Mouse (Mus musculus) heart, embryonic 15.5 days (tissue): ENCODE measurements around the gene Fars2. TPM values are rescaled to one million over a fixed set of nuclear protein-coding genes. Genes with fewer than 3 reads are reported as not detected.
"Not testable (repeated sequence)": the region's sequence is repeated elsewhere in the genome, so short reads cannot be mapped to it uniquely, and the experiment has no call there.

Source experiments
- ATAC-seq: fragments of 200-750 bp; cut with Nextera tagmentation; replicated peaks from 2 replicates; pipeline ENCODE4 v1.8.0; 2017; ENCODE audit warnings: low read depth, moderate TSS enrichment; ENCODE audit not compliant: insufficient number of reproducible peaks, insufficient read depth, low FRiP score
- H3K27ac ChIP-seq: fragments of 300-500 bp; sonication (generic); 2 replicates; pipeline ENCODE4 v1.5.1; 2015; ENCODE audit warnings: mild to moderate bottlenecking, inconsistent platforms
- H3K27me3 ChIP-seq: fragments of 300-500 bp; sonication (generic); 2 replicates; pipeline ENCODE4 v1.6.1; 2015; ENCODE audit warnings: inconsistent platforms
- H3K36me3 ChIP-seq: fragments of 300-500 bp; sonication (generic); 2 replicates; pipeline ENCODE4 v1.6.1; 2015; ENCODE audit warnings: mild to moderate bottlenecking, inconsistent platforms
- H3K4me1 ChIP-seq: fragments of 300-500 bp; sonication (generic); replicated peaks from 2 replicates; pipeline ENCODE4 v1.6.1; 2015; ENCODE audit warnings: inconsistent platforms
- H3K4me2 ChIP-seq: fragments of 300-500 bp; sonication (generic); 2 replicates; pipeline ENCODE4 v1.6.1; 2015; ENCODE audit warnings: inconsistent platforms, mild to moderate bottlenecking, moderate library complexity
- H3K4me3 ChIP-seq: fragments of 300-500 bp; sonication (generic); 2 replicates; pipeline ENCODE4 v1.5.1; 2015; ENCODE audit warnings: mild to moderate bottlenecking, inconsistent platforms
- H3K9ac ChIP-seq: fragments of 300-500 bp; sonication (generic); 2 replicates; pipeline ENCODE4 v1.6.1; 2015; ENCODE audit warnings: mild to moderate bottlenecking, inconsistent platforms
- H3K9me3 ChIP-seq: fragments of 300-500 bp; sonication (generic); replicated peaks from 2 replicates; pipeline ENCODE4 v1.6.1; 2016; ENCODE audit warnings: inconsistent platforms
- WGBS: fragments of 180-500 bp; shearing (Covaris S2); methylation state at CpG from one replicate; pipeline ENCODE4 v1.1.7; 2015; ENCODE audit warnings: mixed read lengths; 5-methylcytosine and 5-hydroxymethylcytosine counted together
- polyA plus RNA-seq: library from polyadenylated mRNA; unstranded; fragments of >200 nt; fragmentation: Nextera tagmentation; extraction: Ambion mirVana; gene quantifications from 2 replicates; pipeline ENCODE4 v1.2.1, GENCODE M21; 2015

The Fars2 gene
- polyA plus RNA-seq, 1 experiment from 2014 or later = 57.1 TPM

GRCm38 (mm10) chr13:36329871-36330270 is 212.7 kb downstream of the Fars2 start:
- Histone ChIP-seq H3K4me2 (no peak overlapping the region), H3K9ac (no peak overlapping the region), H3K27me3 (no peaks in the 10 kb centered on the region), H3K4me3 (no peak overlapping the region), H3K4me1 (0 out of 2 replicates have a peak, but pooled peaks cover 2% of the 10 kb centered on the region), H3K9me3 (no peaks in the 10 kb centered on the region), H3K36me3 (no peaks in the 10 kb centered on the region), H3K27ac (no peak overlapping the region)
- WGBS = 64% methylated on average over 2 of the region's 2 CpGs
- ATAC-seq = no peak

- 78% methylated on average over 3 of the region's 3 CpGs for whole genome bisulfite sequencing
- no peaks in the 10 kb centered on the region for H3K9me3 ChIP-seq
- no peaks in the 10 kb centered on the region for H3K27me3 ChIP-seq
- H3K9ac ChIP-seq = no peak overlapping the region
- 0 out of 2 replicates have a peak, but pooled peaks cover 2% of the 10 kb centered on the region for H3K4me1 ChIP-seq
- H3K36me3 ChIP-seq = no peaks in the 10 kb centered on the region
- H3K4me3 ChIP-seq = no peak overlapping the region
- no peak overlapping the region for H3K4me2 ChIP-seq
- no peak for ATAC-seq
- H3K27ac ChIP-seq = no peak overlapping the region
Measured at GRCm38 (mm10) chr13:36330542-36330941, 213.3 kb downstream of the Fars2 start.

GRCm38 (mm10) chr13:36334748-36335147 is 217.5 kb downstream of the Fars2 start:
- 62% methylated on average over 5 of the region's 5 CpGs for WGBS
- no peak for ATAC-seq

GRCm38 (mm10) chr13:36351529-36351928 is 234.3 kb downstream of the Fars2 start:
- Histone ChIP-seq H3K4me2 (0 out of 2 replicates have a peak overlapping the region, but pooled peaks have one; percentile 1), H3K27me3 (no peaks in the 10 kb centered on the region), H3K27ac (no peak overlapping the region), H3K4me1 (no peaks in the 10 kb centered on the region), H3K36me3 (no peaks in the 10 kb centered on the region), H3K9ac (no peak overlapping the region), H3K4me3 (no peak overlapping the region), H3K9me3 (no peaks in the 10 kb centered on the region)
- ATAC-seq = no peak
- WGBS = 38% methylated on average over 11 of the region's 11 CpGs

More at GRCm38 (mm10) chr13:36334748-36335147, 217.5 kb downstream of the Fars2 start:
- Histone ChIP-seq H3K27ac (no peak overlapping the region), H3K4me3 (no peak overlapping the region), H3K4me2 (no peak overlapping the region), H3K9me3 (no peaks in the 10 kb centered on the region), H3K27me3 (no peaks in the 10 kb centered on the region), H3K4me1 (no peaks in the 10 kb centered on the region), H3K9ac (no peak overlapping the region), H3K36me3 (no peaks in the 10 kb centered on the region)

GRCm38 (mm10) chr13:36357469-36357868 is 240.3 kb downstream of the Fars2 start:
- 47% methylated on average over 4 of the region's 4 CpGs for WGBS
- H3K4me3 ChIP-seq = no peak overlapping the region
- no peaks in the 10 kb centered on the region for H3K4me1 ChIP-seq
- no peak overlapping the region for H3K9ac ChIP-seq
- H3K27me3 ChIP-seq = no peaks in the 10 kb centered on the region
- H3K9me3 ChIP-seq = no peaks in the 10 kb centered on the region
- H3K36me3 ChIP-seq = no peaks in the 10 kb centered on the region
- H3K27ac ChIP-seq = no peak overlapping the region
- ATAC-seq = no peak
- no peak overlapping the region for H3K4me2 ChIP-seq

GRCm38 (mm10) chr13:36361419-36361818 is 244.2 kb downstream of the Fars2 start:
- Histone ChIP-seq H3K27me3 (no peaks in the 10 kb centered on the region), H3K36me3 (no peaks in the 10 kb centered on the region), H3K27ac (no peak overlapping the region), H3K4me3 (no peak overlapping the region), H3K9ac (no peak overlapping the region), H3K4me2 (no peak overlapping the region), H3K4me1 (no peaks in the 10 kb centered on the region), H3K9me3 (no peaks in the 10 kb centered on the region)
- ATAC-seq = no peak
- WGBS = 84% methylated on average over 3 of the region's 3 CpGs

GRCm38 (mm10) chr13:36365719-36366118 is 248.5 kb downstream of the Fars2 start:
- not testable (repeated sequence) for H3K4me1 ChIP-seq, H3K9ac ChIP-seq, H3K27me3 ChIP-seq, H3K36me3 ChIP-seq, H3K27ac ChIP-seq, H3K4me2 ChIP-seq, ATAC-seq, H3K9me3 ChIP-seq, H3K4me3 ChIP-seq
- WGBS = 86% methylated on average over 5 of the region's 5 CpGs

- no peak overlapping the region for H3K4me3 ChIP-seq
- ATAC-seq = no peak
- no peaks in the 10 kb centered on the region for H3K9me3 ChIP-seq
- no peaks in the 10 kb centered on the region for H3K4me1 ChIP-seq
- no peak overlapping the region for H3K27ac ChIP-seq
- 89% methylated on average over 6 of the region's 6 CpGs for WGBS
- H3K27me3 ChIP-seq = no peaks in the 10 kb centered on the region
- H3K4me2 ChIP-seq = no peak overlapping the region
- no peaks in the 10 kb centered on the region for H3K36me3 ChIP-seq
- H3K9ac ChIP-seq = no peak overlapping the region
Measured at GRCm38 (mm10) chr13:36366304-36366703, 249.1 kb downstream of the Fars2 start.

GRCm38 (mm10) chr13:36367712-36368491 is 250.7 kb downstream of the Fars2 start:
- Histone ChIP-seq H3K27me3 (no peaks in the 10 kb centered on the region), H3K36me3 (no peaks in the 10 kb centered on the region), H3K4me1 (no peaks in the 10 kb centered on the region), H3K9ac (no peak overlapping the region), H3K4me3 (no peak overlapping the region), H3K4me2 (no peak overlapping the region), H3K27ac (no peak overlapping the region), H3K9me3 (no peaks in the 10 kb centered on the region)
- ATAC-seq = no peak

- no peaks in the 10 kb centered on the region for H3K9me3 ChIP-seq
- H3K9ac ChIP-seq = no peak overlapping the region
- no peaks in the 10 kb centered on the region for H3K27me3 ChIP-seq
- H3K4me2 ChIP-seq = no peak overlapping the region
- no peaks in the 10 kb centered on the region for H3K36me3 ChIP-seq
- no peak overlapping the region for H3K27ac ChIP-seq
- no peak overlapping the region for H3K4me3 ChIP-seq
- H3K4me1 ChIP-seq = no peaks in the 10 kb centered on the region
- no peak for ATAC-seq
- 81% methylated on average over 3 of the region's 3 CpGs for WGBS
Measured at GRCm38 (mm10) chr13:36368799-36369198, 251.6 kb downstream of the Fars2 start.

GRCm38 (mm10) chr13:36369400-36369799 is 252.2 kb downstream of the Fars2 start:
- no peak overlapping the region for H3K27ac ChIP-seq
- H3K4me2 ChIP-seq = no peak overlapping the region
- no peak overlapping the region for H3K9ac ChIP-seq
- ATAC-seq = no peak
- H3K4me3 ChIP-seq = no peak overlapping the region
- H3K27me3 ChIP-seq = no peaks in the 10 kb centered on the region
- H3K9me3 ChIP-seq = no peaks in the 10 kb centered on the region
- H3K4me1 ChIP-seq = no peaks in the 10 kb centered on the region
- 82% methylated on average over 11 of the region's 11 CpGs for WGBS
- H3K36me3 ChIP-seq = no peaks in the 10 kb centered on the region

GRCm38 (mm10) chr13:36383236-36383635 is 266.0 kb downstream of the Fars2 start:
- Histone ChIP-seq H3K4me3 (no peak overlapping the region), H3K9ac (no peak overlapping the region), H3K9me3 (no peaks in the 10 kb centered on the region), H3K36me3 (no peaks in the 10 kb centered on the region), H3K4me2 (no peak overlapping the region), H3K27me3 (no peaks in the 10 kb centered on the region), H3K27ac (no peak overlapping the region), H3K4me1 (no peaks in the 10 kb centered on the region)
- ATAC-seq = no peak
- 68% methylated on average over 2 of the region's 2 CpGs for WGBS
